In genomic region chr14:24822876-24823567, GRCm38 (mm10) we compare ENCODE assay signal across 8 mouse cellular contexts.
DNase-seq lines count a peak whose midpoint lies in the region; ATAC-seq and TF ChIP-seq lines count a peak whose summit lies in the region.
"Had no signal": no experiment of that assay in that cellular context is flagged by ENCODE, and none has a peak within 500 bp of the region (broad histone marks: within the 10 kb centered on the region; RNA-seq: fewer than 3 reads in every experiment).

No protein-coding gene starts in this region.

- H3K4me2 ChIP-seq in liver, embryonic 11.5 days: no peak overlapping the region
- H3K4me2 ChIP-seq: hindbrain, embryonic 15.5 days had no signal

- no peaks in the 10 kb centered on the region for H3K9me3 ChIP-seq in liver, embryonic 11.5 days (ENCODE audit: control insufficient read depth, low read length)
- H3K9me3 ChIP-seq: hindbrain, embryonic 15.5 days had no signal

- no peak for TF ChIP-seq POLR2A in embryonic fibroblast, embryonic 13.5 days (IDR thresholded peaks at IDR 0.05; ENCODE audit: low read depth, low read length)

- peak; percentile 35 for DNase-seq in left cerebral cortex, adult 11 months (ENCODE audit: low spot score)
- no peak for DNase-seq in left cerebral cortex, postnatal 10 days (ENCODE audit: extremely low spot score in 1 of 2, low spot score in 2 of 2)
- DNase-seq in heart, postnatal 10 days: peak; percentile 39 to 47
- peak; percentile 33 for DNase-seq in ovary, postnatal 14 days (ENCODE audit: low spot score)
- DNase-seq in liver, embryonic 11.5 days (ENCODE audit: low spot score): no peak
- DNase-seq in frontal cortex, postnatal 14 days (ENCODE audit: low spot score in 2 of 2): no peak

- H3K27me3 ChIP-seq in liver, embryonic 11.5 days (replicated peaks; ENCODE audit: control insufficient read depth, insufficient read depth, low read length): no peaks in the 10 kb centered on the region
- H3K27me3 ChIP-seq: hindbrain, embryonic 15.5 days had no signal

- no peak for TF ChIP-seq CTCF in embryonic fibroblast, embryonic 13.5 days (IDR thresholded peaks at IDR 0.05; ENCODE audit: borderline replicate concordance, insufficient read depth, low read length)

- 66% methylated on average over 13 of the region's 13 CpGs for WGBS in liver, embryonic 11.5 days

- H3K4me1 ChIP-seq in embryonic fibroblast, embryonic 13.5 days (ENCODE audit: control insufficient read depth, insufficient read depth, low read length): no peaks in the 10 kb centered on the region
- 0 out of 2 replicates have a peak, but pooled peaks cover 3% of the 10 kb centered on the region for H3K4me1 ChIP-seq in liver, embryonic 11.5 days (replicated peaks; ENCODE audit: control insufficient read depth, insufficient read depth, low read length)

- no peaks in the 10 kb centered on the region for H3K36me3 ChIP-seq in liver, embryonic 11.5 days (ENCODE audit: control insufficient read depth, insufficient read depth, low read length)
- H3K36me3 ChIP-seq: hindbrain, embryonic 15.5 days had no signal

- intact Hi-C loops in left cerebral cortex, postnatal 10 days (cut with DNase I): no loop called here
- intact Hi-C loops in heart, postnatal 10 days (cut with DNase I): no loop called here

- no peak overlapping the region for H3K9ac ChIP-seq in liver, embryonic 11.5 days (ENCODE audit: low read depth, low read length)
- H3K9ac ChIP-seq: hindbrain, embryonic 15.5 days had no signal

- no peak for ATAC-seq in liver, embryonic 11.5 days (replicated peaks; ENCODE audit: low FRiP score)

- peak overlapping the region; percentile 28 for H3K27ac ChIP-seq in embryonic fibroblast, embryonic 13.5 days (ENCODE audit: insufficient read depth, low read length)
- no peak overlapping the region for H3K27ac ChIP-seq in liver, embryonic 11.5 days (ENCODE audit: low read depth, low read length)
- H3K27ac ChIP-seq: hindbrain, embryonic 15.5 days had no signal

- no peak overlapping the region for H3K4me3 ChIP-seq in embryonic fibroblast, embryonic 13.5 days (ENCODE audit: insufficient read depth, low read length)
- H3K4me3 ChIP-seq in liver, embryonic 11.5 days (ENCODE audit: low read depth, low read length): no peak overlapping the region
- H3K4me3 ChIP-seq: hindbrain, embryonic 15.5 days had no signal

Comparison
In these comparisons a context has a peak if more than half of its experiments do, and no peak if none do; other contexts are left out.
1. DNase-seq: peak in left cerebral cortex, adult 11 months (single experiment), heart, postnatal 10 days (2 of 2) and ovary, postnatal 14 days (single experiment); none in left cerebral cortex, postnatal 10 days (0 of 2), liver, embryonic 11.5 days (single experiment) and frontal cortex, postnatal 14 days (0 of 2).